Mouse (Mus musculus) forelimb bud, embryonic 11.5 days (tissue): Measurements from ENCODE around the gene Igf2r.

Experiments used
- DNase-seq: peaks from one replicate; pipeline ENCODE4 v3.0.0-alpha.2; 2012; ENCODE audit warnings: low read depth, low spot score

Igf2r gene

GRCm38 (mm10) chr17:12782861-12783847 is 13.7 kb upstream of the Igf2r start:
- no peak for DNase-seq

GRCm38 (mm10) chr17:12781101-12781500 is 11.6 kb upstream of the Igf2r start:
- DNase-seq = peak; percentile 57

DNA sequence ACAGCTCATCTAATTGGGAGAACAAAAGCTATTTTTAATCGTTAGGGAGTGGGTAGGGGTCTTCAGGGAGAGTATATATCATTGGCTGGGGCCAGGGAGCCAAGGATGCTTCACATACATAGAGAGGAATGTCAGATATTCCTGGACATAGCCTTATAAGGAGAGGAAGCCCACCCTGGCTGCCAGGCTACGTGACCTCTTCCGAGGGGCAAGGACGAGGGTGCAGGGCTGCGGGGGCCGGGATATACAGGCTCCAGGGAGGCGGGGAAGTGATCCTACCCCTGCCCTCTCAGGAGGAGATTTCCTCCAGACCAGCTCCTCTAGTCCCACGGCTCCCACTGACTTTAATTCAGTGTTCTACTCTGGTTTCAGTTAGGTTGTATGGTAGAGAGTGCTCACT is 10.7 kb upstream of the Igf2r start:
- DNase-seq = no peak

GRCm38 (mm10) chr17:12779442-12779841 is 10.0 kb upstream of the Igf2r start:
- no peak for DNase-seq

DNA sequence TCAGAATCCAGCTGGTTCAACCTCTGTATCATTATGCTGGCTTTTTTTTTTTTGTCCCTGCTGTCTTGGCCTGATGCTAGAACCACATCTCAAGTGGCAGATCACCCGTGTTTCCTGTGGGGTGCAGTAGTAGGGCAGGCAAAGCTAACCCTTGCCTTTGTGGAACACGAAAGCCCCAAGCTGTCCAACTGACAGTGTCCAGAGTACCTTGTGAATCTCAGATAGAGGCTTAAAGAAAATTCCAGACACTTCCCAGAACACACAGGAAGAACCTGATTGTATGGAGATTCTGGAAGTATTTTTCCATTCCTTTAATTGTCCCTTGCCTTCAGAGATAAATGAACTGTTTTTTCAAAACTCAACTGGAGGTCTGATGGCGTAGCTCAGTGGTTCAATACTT is 4.5 kb upstream of the Igf2r start:
- no peak for DNase-seq

GRCm38 (mm10) chr17:12770500-12770899 is 1.0 kb upstream of the Igf2r start:
- no peak for DNase-seq

- no peak for DNase-seq
These were observed 767 bp downstream of the Igf2r start for GRCm38 (mm10) chr17:12768415-12769379.

DNA sequence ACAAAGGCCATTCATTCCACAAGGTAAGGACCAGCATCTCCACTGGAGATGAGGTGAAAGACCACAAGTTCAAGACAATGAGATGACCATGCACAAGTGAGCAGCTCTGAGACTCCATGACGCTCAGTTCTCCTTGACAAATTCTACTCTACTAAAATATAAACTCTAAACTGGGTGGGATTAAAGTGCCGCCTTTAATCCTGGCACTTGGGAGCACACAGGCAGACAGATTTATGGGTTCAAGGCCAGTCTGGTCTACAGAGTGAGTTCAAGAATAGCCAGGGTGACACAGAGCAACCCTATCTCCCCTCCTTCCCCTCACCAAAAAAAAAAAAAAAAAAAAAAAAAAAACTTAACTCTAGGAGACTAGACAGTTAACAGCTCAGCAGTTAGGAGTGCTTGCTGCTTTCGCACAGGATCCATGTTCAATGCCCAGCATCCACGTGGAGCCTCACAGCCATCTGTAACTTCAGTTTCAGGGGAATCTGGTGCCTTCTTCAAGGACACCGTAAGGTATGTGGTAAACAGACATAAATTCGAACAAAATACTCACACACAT is 2.1 kb downstream of the Igf2r start:
- no peak for DNase-seq

GRCm38 (mm10) chr17:12763412-12763811 is 6.1 kb downstream of the Igf2r start:
- DNase-seq = no peak

- no peak for DNase-seq
These were observed 8.9 kb downstream of the Igf2r start for GRCm38 (mm10) chr17:12760355-12761146.

- DNase-seq = no peak
These were observed 9.8 kb downstream of the Igf2r start for GRCm38 (mm10) chr17:12759646-12760074.

DNA sequence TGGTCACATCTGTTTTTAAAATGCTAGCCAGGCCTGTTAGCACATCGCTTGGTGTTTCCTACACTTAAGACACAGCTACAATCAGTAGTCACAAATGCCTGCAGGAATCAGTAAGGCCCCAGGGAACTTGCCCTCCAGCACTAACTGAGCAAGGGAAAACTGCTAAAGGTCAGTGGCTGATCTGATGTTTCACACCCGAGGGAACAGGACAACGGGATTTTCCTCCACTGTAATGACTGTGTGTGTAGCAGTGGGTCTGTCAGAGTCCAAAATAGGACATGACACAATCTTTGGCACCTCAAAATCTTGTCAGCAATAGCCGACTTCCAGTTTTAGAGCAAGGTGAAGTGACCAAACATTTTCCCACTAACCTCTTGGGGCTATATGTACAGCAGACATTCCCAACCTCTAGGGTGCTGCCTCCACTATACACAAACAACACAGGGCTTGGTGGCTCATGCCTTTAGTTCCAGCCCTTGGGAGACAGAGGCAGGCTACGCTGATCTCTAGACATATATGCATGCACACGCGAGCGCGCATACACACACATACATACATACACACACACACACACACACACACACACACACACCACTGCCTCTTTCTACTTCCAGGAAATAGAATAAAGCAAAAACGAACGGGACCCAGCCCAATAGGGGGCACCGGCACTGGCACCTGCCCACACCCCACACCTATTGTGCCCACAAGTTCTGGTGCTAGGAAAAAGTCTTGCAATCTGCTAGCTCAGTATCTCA is 10.6 kb downstream of the Igf2r start:
- DNase-seq = no peak

- DNase-seq = no peak
These were observed 11.5 kb downstream of the Igf2r start for GRCm38 (mm10) chr17:12757990-12758389.

GRCm38 (mm10) chr17:12757161-12757560 is 12.3 kb downstream of the Igf2r start:
- DNase-seq = no peak

GRCm38 (mm10) chr17:12755951-12756350 is 13.5 kb downstream of the Igf2r start:
- no peak for DNase-seq

DNA sequence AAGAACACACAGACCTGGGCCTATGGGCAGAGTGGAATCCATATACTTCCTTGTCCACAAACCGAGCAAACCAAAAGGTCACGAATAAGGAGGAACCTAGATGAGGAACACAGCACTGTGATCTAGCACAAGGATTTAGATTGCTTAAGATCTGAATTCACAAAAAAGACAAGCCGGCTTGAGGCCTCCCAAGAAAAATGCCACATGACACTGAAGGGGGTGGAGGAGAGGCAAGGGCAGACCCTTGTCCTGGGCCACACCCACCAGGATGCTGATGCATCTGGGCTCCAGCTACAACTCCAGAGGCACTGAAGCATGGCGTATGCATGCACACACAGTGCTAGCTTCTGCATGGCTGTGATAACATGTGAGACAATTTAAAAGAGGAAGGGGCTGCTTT is 14.3 kb downstream of the Igf2r start:
- DNase-seq = no peak

- DNase-seq = no peak
These were observed 15.0 kb downstream of the Igf2r start for GRCm38 (mm10) chr17:12754243-12755007.

- no peak for DNase-seq
These were observed 16.4 kb downstream of the Igf2r start for GRCm38 (mm10) chr17:12753050-12753449.

DNA sequence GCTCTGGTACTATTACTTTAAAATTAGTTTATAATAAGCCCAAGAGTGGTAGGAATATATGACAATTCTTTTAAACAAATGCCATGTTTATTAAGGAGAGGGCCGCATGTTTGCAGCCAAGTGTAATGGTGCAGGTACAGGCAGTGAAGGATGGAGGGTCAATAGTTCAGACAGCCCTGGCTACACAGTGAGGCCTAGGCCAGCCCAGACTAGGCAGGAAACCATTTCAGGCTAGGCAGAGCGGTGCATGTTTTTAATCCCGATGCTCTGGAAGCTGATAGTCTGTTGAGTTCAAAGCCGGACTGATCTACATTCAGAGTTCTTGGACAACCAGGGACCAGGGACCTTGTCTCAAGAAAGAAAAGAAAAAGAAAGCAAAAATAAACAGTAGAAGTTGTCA is 17.8 kb downstream of the Igf2r start:
- DNase-seq = peak; percentile 66
